Mouse (Mus musculus): ENCODE results near the gene Fam50a. TPM values are rescaled to one million over a fixed set of nuclear protein-coding genes. Genes with fewer than 3 reads are reported as not detected.

Gene Fam50a
- polyA plus RNA-seq (2012; rRNA removed), result 50.7 and 64.9 TPM in 2 replicates

GRCm38 (mm10) chrX:74312540-74313464 lies at the start of gene Fam50a:
Gene Fam50a (plus strand): TSS chrX:74313033.

GRCm38 (mm10) chrX:74270062-74270901 lies 42.6 kb upstream of the Fam50a start, which contains the start of gene Rpl10:
Gene Rpl10 (plus strand): TSS chrX:74270812.

GRCm38 (mm10) chrX:74281732-74282394 lies 31.0 kb upstream of the Fam50a start, which contains the start of the genes Taz and Dnase1l1:
Gene Taz (plus strand): TSS chrX:74281912.
Gene Dnase1l1 (minus strand): TSS chrX:74282337.

GRCm38 (mm10) chrX:74296538-74297448 lies 16.0 kb upstream of the Fam50a start, which contains the start of gene Atp6ap1:
Gene Atp6ap1 (plus strand): TSS chrX:74297097.

GRCm38 (mm10) chrX:74304867-74305700 lies 7.7 kb upstream of the Fam50a start, which contains the start of gene Gdi1:
Gene Gdi1 (plus strand): TSS chrX:74304998.

GRCm38 (mm10) chrX:74328725-74329161 lies 15.9 kb downstream of the Fam50a start, which contains the start of gene Plxna3:
Gene Plxna3 (plus strand): TSS chrX:74329066.

GRCm38 (mm10) chrX:74353467-74353770 lies 40.6 kb downstream of the Fam50a start, which contains the start of gene Lage3:
Gene Lage3 (minus strand): TSS chrX:74353618.

Other genes starting within 250 kb of the Fam50a start
- gene Opn1mw, start 185.6 kb upstream of the Fam50a start, polyA plus RNA-seq (2012; rRNA removed), result not detected in 2 replicates
- gene Mecp2, start 177.7 kb upstream of the Fam50a start, polyA plus RNA-seq (2012; rRNA removed), result 19.8 and 22.4 TPM in 2 replicates
- not detected in 2 replicates for gene Tex28, start 145.2 kb upstream of the Fam50a start, polyA plus RNA-seq (2012; rRNA removed)
- gene Tktl1, start 135.8 kb upstream of the Fam50a start, polyA plus RNA-seq (2012; rRNA removed), result 0.02 TPM in 1 of 2 replicates, not detected in the other
- 477 and 550 TPM in 2 replicates for gene Flna, start 63.2 kb upstream of the Fam50a start, polyA plus RNA-seq (2012; rRNA removed)
- gene Emd, start 58.3 kb upstream of the Fam50a start, polyA plus RNA-seq (2012; rRNA removed), result 64.2 and 105 TPM in 2 replicates
- 1,358 and 2,258 TPM in 2 replicates for gene Rpl10, start 42.2 kb upstream of the Fam50a start, polyA plus RNA-seq (2012; rRNA removed)
- 61.6 and 70.5 TPM in 2 replicates for gene Taz, start 31.1 kb upstream of the Fam50a start, polyA plus RNA-seq (2012; rRNA removed)
- 5.9 and 8.7 TPM in 2 replicates for gene Dnase1l1, start 30.7 kb upstream of the Fam50a start, polyA plus RNA-seq (2012; rRNA removed)
- gene Atp6ap1, start 15.9 kb upstream of the Fam50a start, polyA plus RNA-seq (2012; rRNA removed), result 87.0 and 137 TPM in 2 replicates
- gene Gdi1, start 8.0 kb upstream of the Fam50a start, polyA plus RNA-seq (2012; rRNA removed), result 580 and 740 TPM in 2 replicates
- gene Plxna3, start 16.0 kb downstream of the Fam50a start, polyA plus RNA-seq (2012; rRNA removed), result 82.1 and 108 TPM in 2 replicates
- gene Lage3, start 40.6 kb downstream of the Fam50a start, polyA plus RNA-seq (2012; rRNA removed), result 96.9 and 108 TPM in 2 replicates
- gene Ubl4a, start 60.2 kb downstream of the Fam50a start, polyA plus RNA-seq (2012; rRNA removed), result 31.9 and 46.3 TPM in 2 replicates
- gene Slc10a3, start 60.3 kb downstream of the Fam50a start, polyA plus RNA-seq (2012; rRNA removed), result 2.3 and 8.5 TPM in 2 replicates
- gene Fam3a, start 80.2 kb downstream of the Fam50a start, polyA plus RNA-seq (2012; rRNA removed), result 18.5 and 27.2 TPM in 2 replicates
- 23.5 and 46.1 TPM in 2 replicates for gene Ikbkg, start 80.3 kb downstream of the Fam50a start, polyA plus RNA-seq (2012; rRNA removed)
- gene G6pdx, start 116.2 kb downstream of the Fam50a start, polyA plus RNA-seq (2012; rRNA removed), result 31.7 and 41.7 TPM in 2 replicates
- 0.12 TPM in 1 of 2 replicates, not detected in the other for gene Gm6880, start 168.4 kb downstream of the Fam50a start, polyA plus RNA-seq (2012; rRNA removed)